Mouse (Mus musculus) ovary, postnatal 36 days (tissue): ENCODE results near the gene Gm10642.

ENCODE experiments used
- DNase-seq: peaks from one replicate; pipeline ENCODE4 v3.0.0; 2022; ENCODE audit warnings: low spot score, mixed read lengths

Gm10642 gene

GRCm38 (mm10) chr9:70656130-70657007 is at the start of gene Gm10642:
TSS of gene Gm10642 (plus strand) at chr9:70656251.
- DNase-seq, result peak; percentile 44

- DNase-seq, result no peak
These were observed 44.9 kb upstream of the Gm10642 start for GRCm38 (mm10) chr9:70611026-70611673.

GRCm38 (mm10) chr9:70629711-70630110 is 26.3 kb upstream of the Gm10642 start:
- no peak for DNase-seq

DNA sequence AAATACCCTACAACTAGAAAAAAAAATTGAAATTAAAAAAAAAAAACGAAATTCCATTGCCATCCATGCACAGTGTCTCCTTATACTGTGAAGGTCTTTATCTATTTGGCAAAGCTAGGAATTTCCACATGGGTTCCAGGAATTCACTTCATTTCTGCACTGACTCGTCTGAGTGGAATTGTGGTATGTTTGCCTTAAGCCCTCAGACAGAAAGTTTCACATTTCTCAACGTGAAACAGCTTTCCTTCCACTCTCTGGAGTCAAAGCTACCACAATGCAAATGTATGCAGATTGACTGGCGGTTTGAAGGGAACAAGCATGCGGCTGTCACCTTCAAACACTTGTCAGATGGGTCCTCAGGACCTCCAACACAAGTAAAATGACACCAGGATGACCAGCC is 24.4 kb upstream of the Gm10642 start:
- DNase-seq, result no peak

DNA sequence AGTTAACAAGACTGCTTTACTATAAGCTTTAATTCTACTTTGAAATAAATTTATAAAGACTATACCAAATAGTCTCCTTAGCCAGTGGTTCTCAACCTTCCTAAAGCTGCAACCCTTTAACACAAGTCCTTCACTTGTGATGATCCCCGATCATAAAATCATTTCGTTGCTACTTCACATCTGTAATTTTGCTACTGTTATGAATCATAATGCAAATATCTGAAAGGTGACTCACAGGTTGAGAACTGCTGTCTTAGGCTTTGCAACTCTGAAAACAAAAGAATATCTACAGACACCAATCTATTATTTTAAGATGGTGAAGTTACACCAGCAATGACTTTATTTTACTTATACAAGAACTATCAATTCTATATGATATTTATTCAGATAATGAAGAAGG is 19.3 kb upstream of the Gm10642 start:
- no peak for DNase-seq

DNA sequence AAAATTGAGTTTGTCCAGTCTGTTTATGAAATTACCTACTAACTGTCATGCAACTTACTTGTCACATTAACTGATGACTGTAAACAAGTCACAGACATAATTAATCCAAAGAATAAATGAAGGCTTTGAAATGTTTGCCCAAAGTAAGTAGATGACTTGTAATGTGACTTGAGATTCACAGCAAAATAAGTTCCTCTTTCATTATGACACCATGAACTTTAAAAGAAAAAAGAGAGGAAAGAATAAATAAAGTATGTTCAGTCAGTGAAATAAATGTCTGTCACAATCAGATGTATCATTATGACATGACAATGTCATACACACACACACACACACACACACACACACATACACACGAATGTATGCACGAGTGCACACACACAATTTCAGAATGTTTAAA is 5.8 kb upstream of the Gm10642 start:
- DNase-seq, result no peak

DNA sequence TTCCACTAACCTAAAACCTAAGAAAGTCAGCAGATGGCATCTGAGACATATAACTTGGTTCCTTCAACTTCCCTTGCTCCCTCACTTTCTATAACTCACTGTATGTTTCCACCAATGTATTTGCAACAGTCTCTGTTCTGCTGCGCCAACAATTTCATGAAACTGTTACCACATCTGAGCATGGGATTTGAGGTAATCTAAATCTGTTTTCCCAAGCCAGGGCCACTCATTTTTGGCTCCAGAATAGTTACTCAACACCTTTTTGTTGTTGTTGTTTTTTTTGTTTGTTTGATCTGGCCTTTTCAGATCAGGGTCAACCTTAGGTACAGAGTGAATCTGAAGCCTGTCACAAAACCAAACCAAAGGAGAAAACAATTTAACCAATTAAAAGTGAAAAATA is 5.1 kb upstream of the Gm10642 start:
- no peak for DNase-seq

DNA sequence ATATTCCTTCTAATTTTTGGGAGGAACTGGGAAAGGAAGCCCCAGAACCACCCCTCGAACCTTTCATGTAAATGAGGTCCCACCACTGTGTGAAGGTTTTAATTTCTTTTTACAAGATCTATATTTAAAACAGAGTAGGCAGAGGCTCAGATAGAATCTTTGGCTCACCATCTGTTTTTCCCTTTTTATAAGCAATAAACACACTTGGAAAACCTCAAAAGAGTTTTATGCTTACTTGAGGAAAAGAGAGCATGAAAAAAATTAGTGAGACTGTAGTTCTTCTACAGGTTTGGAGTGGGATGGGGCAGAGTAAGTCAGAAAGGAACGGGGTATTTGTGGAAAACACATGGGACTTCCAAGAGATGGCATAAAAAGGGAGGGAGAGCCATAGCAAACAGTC is 3.8 kb upstream of the Gm10642 start:
- DNase-seq, result no peak

DNA sequence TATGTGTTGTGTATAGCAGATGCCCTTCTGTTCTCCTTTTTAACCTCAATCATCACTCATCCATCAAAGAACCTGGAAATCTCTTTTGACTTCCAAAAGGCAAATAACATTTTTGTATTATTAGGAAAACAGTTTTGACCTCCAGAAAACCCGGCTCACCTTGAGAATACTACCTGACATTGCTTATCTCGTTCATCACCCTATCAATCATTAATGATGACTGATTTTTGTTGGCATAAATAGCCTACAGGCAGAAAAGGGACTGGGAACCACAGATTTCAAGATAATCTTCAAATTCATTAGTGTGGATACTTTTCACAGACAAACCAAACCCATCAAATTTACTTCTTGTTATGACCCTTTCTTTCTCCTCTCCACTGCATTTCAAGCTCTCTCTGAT is 2.2 kb upstream of the Gm10642 start:
- no peak for DNase-seq

DNA sequence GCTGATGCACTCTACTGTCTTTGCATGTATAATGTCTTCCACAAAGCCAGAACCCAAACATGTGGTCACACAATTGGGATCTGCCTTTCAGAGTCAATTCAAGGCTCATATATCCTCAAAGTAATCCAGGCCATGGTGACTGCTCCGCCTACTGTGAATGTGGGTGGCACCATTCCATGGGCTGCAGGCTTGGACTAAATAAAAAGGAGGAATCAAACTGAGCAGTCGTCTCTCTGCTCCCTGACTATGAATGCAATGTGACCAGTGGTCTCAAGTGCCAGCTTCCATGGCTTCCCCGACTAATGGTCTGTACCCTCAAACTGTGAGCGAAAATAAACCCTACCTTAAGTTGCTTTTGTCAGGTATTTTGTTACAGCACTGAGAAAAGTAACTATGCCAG is 1.6 kb upstream of the Gm10642 start:
- no peak for DNase-seq

DNA sequence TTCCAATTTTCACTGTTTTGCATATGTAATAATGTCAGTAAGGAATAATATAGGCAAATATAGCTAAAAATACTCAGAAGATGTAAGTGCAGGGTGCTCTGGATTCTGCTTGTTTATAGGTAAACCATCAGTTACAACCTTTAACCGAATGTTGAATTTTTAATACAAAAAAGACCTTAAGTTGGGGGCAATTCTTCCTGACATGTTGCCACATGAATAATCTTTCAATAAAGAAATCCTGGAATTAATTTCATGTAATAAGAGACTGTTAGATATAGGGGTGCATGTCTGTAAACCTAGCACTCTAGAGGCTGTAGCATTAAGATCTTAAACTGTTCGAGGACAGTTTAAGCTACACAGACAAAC is 304 bp upstream of the Gm10642 start:
- no peak for DNase-seq

DNA sequence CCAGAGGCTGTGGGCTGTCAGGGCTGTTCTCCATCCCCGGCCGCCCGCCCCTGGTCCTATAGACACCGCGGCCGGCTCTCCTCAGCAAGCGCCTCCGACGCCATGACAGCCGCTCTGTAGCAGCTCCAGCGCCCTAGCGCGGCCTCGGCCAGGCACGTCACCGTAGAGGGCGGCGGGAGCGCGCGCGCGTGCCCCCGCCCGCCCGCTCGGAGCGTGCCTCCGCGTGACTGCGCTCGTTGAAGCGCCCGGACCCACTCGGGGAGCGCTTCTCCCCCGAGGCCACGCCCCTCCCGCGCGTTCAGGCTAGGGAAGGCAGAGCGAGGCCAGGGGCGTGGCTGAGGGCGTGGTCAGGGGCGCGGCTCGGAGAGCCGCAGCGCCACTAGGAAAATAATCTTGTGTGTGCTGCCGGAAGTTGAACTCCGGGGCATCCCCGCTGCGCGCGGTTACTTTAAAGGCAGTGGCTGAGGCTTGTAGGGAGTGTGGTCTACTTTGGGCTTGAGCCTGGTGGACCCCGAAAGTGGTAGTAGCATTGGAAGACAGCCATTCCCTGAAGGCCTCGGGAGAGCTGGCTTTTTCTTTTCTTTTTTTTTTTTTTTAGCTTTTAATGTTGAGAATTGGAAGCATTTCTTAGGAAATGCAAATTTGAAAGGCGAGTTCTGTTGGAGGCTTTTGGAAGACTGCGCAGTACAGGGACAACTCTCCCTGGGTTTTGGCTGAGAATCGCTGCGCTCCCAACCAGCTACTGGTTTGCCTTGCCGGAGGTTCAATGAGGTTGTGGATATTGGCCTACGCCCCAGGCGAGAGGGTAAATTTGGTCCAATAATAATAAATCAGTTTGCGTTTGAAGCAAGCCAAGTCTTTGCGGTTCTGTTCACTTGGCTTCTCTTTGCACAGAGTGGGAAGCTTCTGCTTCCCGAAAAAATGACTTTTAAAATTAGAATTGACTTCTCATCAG is 1.2 kb downstream of the Gm10642 start, which contains the start of gene Mindy2:
Gene Mindy2, minus strand, starts transcription at position 162 of the 955 bp plus-strand sequence.
- peak; percentile 99 for DNase-seq

- DNase-seq, result no peak
These were observed 2.2 kb downstream of the Gm10642 start for GRCm38 (mm10) chr9:70658266-70658665.

GRCm38 (mm10) chr9:70664847-70665246 is 8.8 kb downstream of the Gm10642 start:
- no peak for DNase-seq

GRCm38 (mm10) chr9:70665372-70666145 is 9.5 kb downstream of the Gm10642 start:
- no peak for DNase-seq

DNA sequence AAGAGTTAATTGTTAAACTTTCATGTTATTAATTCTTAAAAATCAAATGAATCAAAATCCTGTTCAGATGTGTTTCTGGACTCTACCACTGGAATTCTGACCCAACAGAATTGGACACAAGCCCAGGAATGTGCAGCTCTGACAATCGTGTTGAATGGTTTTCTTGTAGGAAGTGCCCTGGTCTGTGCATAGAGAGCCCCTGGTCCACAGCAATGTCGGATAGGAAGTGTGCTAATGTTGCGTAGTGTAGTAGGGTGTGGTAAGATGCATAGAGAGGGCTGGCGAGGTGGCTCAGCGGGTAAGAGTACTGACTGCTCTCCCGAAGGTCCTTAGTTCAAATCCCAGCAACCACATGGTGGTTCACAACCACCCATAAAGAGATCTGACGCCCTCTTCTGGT is 10.8 kb downstream of the Gm10642 start:
- DNase-seq, result no peak

- DNase-seq, result no peak
These were observed 12.0 kb downstream of the Gm10642 start for GRCm38 (mm10) chr9:70668048-70668447.

- DNase-seq, result no peak
These were observed 13.1 kb downstream of the Gm10642 start for GRCm38 (mm10) chr9:70669197-70669596.

GRCm38 (mm10) chr9:70670381-70670780 is 14.3 kb downstream of the Gm10642 start:
- no peak for DNase-seq

- no peak for DNase-seq
These were observed 15.2 kb downstream of the Gm10642 start for GRCm38 (mm10) chr9:70671278-70671677.

DNA sequence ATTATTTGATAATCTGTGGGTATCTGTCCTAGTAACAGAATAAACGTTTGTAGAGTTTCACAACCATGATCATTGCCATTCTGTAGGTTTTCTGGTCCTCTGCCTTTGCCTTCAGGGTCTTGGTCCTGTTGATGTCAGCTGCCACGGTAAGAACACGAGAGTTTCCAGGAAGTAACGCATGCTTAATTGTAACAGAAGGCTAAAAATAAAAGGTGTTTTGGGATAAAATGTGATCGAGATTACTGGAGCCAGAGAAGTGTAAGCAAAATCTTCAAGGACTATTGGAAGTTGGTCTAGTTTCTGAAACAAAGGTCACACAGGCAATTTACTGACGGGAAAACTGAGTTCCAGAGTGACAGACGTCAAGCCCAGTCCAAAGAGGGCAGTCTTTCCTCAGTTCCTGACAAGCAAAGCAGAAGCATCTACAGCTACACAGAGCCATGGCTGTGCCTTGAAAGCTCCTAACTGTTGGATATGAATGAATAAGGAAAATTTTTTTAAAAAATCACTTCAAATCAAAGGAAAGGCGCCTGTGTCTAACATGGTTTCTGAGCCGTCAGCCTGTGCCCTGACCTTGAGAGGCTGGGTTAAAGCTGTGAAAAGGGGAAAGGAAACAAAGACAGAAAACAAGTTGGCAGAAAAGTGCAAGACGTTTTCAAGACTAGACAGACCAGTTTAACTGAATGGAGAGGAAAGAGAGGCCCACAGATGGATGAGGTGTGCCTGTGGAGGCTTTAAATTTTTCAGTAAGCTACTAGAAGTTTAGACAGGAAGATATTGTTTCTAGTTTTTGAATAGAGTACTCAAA is 15.9 kb downstream of the Gm10642 start:
- DNase-seq, result peak; percentile 8
